Mouse (Mus musculus) heart, postnatal 0 days (tissue): ENCODE results near the gene Hivep2.

Experiments
- CTCF ChIP-seq: IDR thresholded peaks from 2 replicates; pipeline ENCODE4 v1.5.1; 2016; ENCODE audit warnings: antibody characterized with exemption, control low read depth, low read depth
- EP300 ChIP-seq: IDR thresholded peaks from 2 replicates; pipeline ENCODE4 v1.6.1; 2016; ENCODE audit warnings: antibody characterized with exemption, low read depth

- TF ChIP-seq CTCF (no peak), EP300 (no peak)
These were observed 115.0 kb downstream of the Hivep2 start for GRCm38 (mm10) chr10:14080830-14081229.
